Mouse (Mus musculus): ENCODE measurements around the gene Pde1c. TPM values are rescaled to one million over a fixed set of nuclear protein-coding genes. Genes with fewer than 3 reads are reported as not detected.

Gene Pde1c
- polyA plus RNA-seq, 1 experiment from 2014 or later = 13.9 TPM

GRCm38 (mm10) chr6:56168736-56169135 lies 400.2 kb downstream of the Pde1c start:
- Histone ChIP-seq H3K4me2 (ENCODE audit: low read length) (no peak overlapping the region), H3K4me3 (replicated peaks; ENCODE audit: low read depth, low read length) (no peak overlapping the region), H3K27ac (replicated peaks; ENCODE audit: low read depth, low read length) (no peak overlapping the region), H3K9ac (replicated peaks; ENCODE audit: low read length) (no peak overlapping the region), H3K36me3 (ENCODE audit: control insufficient read depth, insufficient read depth, low read length) (no peaks in the 10 kb centered on the region), H3K4me1 (ENCODE audit: control insufficient read depth, insufficient read depth, low read length) (no peaks in the 10 kb centered on the region), H3K27me3 (ENCODE audit: control insufficient read depth, insufficient read depth, low read length) (no peaks in the 10 kb centered on the region), H3K9me3 (ENCODE audit: control insufficient read depth, low read length) (no peaks in the 10 kb centered on the region)
- no peak for DNase-seq
- 89% methylated on average over 2 of the region's 2 CpGs for WGBS
- no peak for ATAC-seq (ENCODE audit: low FRiP score, low TSS enrichment)

GRCm38 (mm10) chr6:56158217-56158616 lies 410.7 kb downstream of the Pde1c start:
- 93% methylated on average over 1 of the region's 1 CpGs for WGBS
- DNase-seq (no peak), ATAC-seq (ENCODE audit: low FRiP score, low TSS enrichment) (no peak)
- H3K4me1 ChIP-seq (ENCODE audit: control insufficient read depth, insufficient read depth, low read length) = no peaks in the 10 kb centered on the region
- H3K27ac ChIP-seq (replicated peaks; ENCODE audit: low read depth, low read length) = no peak overlapping the region
- H3K4me3 ChIP-seq (replicated peaks; ENCODE audit: low read depth, low read length) = no peak overlapping the region
- H3K27me3 ChIP-seq (ENCODE audit: control insufficient read depth, insufficient read depth, low read length) = no peaks in the 10 kb centered on the region
- no peaks in the 10 kb centered on the region for H3K36me3 ChIP-seq (ENCODE audit: control insufficient read depth, insufficient read depth, low read length)
- no peaks in the 10 kb centered on the region for H3K9me3 ChIP-seq (ENCODE audit: control insufficient read depth, low read length)
- H3K4me2 ChIP-seq (ENCODE audit: low read length) = no peak overlapping the region
- no peak overlapping the region for H3K9ac ChIP-seq (replicated peaks; ENCODE audit: low read length)

DNA sequence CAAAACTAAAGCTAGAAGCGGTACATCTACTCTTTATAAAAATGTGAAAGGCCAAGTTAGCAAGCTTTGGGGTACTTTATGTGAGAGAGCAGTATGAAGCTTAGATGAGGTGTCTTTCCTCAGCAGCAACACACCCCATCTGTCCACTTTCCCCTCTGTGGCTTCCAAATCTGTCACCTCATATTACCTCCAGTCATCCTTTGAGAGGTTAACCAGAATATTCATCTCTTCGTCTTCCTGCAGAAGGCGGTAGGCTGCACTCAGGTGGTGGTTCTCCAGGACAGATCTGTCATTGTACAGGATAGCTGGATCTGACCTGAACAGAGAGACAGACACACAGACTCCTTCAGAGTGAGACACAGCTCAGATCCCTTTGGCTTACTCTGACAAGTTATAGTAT lies 412.1 kb downstream of the Pde1c start:
- no peak overlapping the region for H3K4me2 ChIP-seq (ENCODE audit: low read length)
- H3K9ac ChIP-seq (replicated peaks; ENCODE audit: low read length) = no peak overlapping the region
- H3K27ac ChIP-seq (replicated peaks; ENCODE audit: low read depth, low read length) = no peak overlapping the region
- no peaks in the 10 kb centered on the region for H3K36me3 ChIP-seq (ENCODE audit: control insufficient read depth, insufficient read depth, low read length)
- no peak overlapping the region for H3K4me3 ChIP-seq (replicated peaks; ENCODE audit: low read depth, low read length)
- ATAC-seq (ENCODE audit: low FRiP score, low TSS enrichment) (no peak), DNase-seq (no peak)
- H3K9me3 ChIP-seq (ENCODE audit: control insufficient read depth, low read length) = no peaks in the 10 kb centered on the region
- WGBS = 91% methylated on average over 3 of the region's 3 CpGs
- no peaks in the 10 kb centered on the region for H3K4me1 ChIP-seq (ENCODE audit: control insufficient read depth, insufficient read depth, low read length)
- no peaks in the 10 kb centered on the region for H3K27me3 ChIP-seq (ENCODE audit: control insufficient read depth, insufficient read depth, low read length)

- 81% methylated on average over 3 of the region's 3 CpGs for WGBS
- no peaks in the 10 kb centered on the region for H3K9me3 ChIP-seq (ENCODE audit: control insufficient read depth, low read length)
- no peaks in the 10 kb centered on the region for H3K27me3 ChIP-seq (ENCODE audit: control insufficient read depth, insufficient read depth, low read length)
- no peak overlapping the region for H3K4me2 ChIP-seq (ENCODE audit: low read length)
- DNase-seq = no peak
- no peaks in the 10 kb centered on the region for H3K36me3 ChIP-seq (ENCODE audit: control insufficient read depth, insufficient read depth, low read length)
- ATAC-seq (ENCODE audit: low FRiP score, low TSS enrichment) = no peak
- H3K9ac ChIP-seq (replicated peaks; ENCODE audit: low read length) = no peak overlapping the region
- H3K27ac ChIP-seq (replicated peaks; ENCODE audit: low read depth, low read length) = no peak overlapping the region
- no peak overlapping the region for H3K4me3 ChIP-seq (replicated peaks; ENCODE audit: low read depth, low read length)
- H3K4me1 ChIP-seq (ENCODE audit: control insufficient read depth, insufficient read depth, low read length) = no peaks in the 10 kb centered on the region
Measured at GRCm38 (mm10) chr6:56130493-56131159, 438.3 kb downstream of the Pde1c start.

GRCm38 (mm10) chr6:56099520-56100101 lies 469.3 kb downstream of the Pde1c start:
- no peak for ATAC-seq (ENCODE audit: low FRiP score, low TSS enrichment)
- Histone ChIP-seq H3K4me2 (ENCODE audit: low read length) (no peak overlapping the region), H3K27me3 (ENCODE audit: control insufficient read depth, insufficient read depth, low read length) (no peaks in the 10 kb centered on the region), H3K9ac (replicated peaks; ENCODE audit: low read length) (no peak overlapping the region), H3K27ac (replicated peaks; ENCODE audit: low read depth, low read length) (no peak overlapping the region), H3K4me1 (ENCODE audit: control insufficient read depth, insufficient read depth, low read length) (no peaks in the 10 kb centered on the region), H3K4me3 (replicated peaks; ENCODE audit: low read depth, low read length) (no peak overlapping the region), H3K9me3 (ENCODE audit: control insufficient read depth, low read length) (peaks cover 7% of the 10 kb centered on the region; the same call in 1 of the 2 replicates), H3K36me3 (ENCODE audit: control insufficient read depth, insufficient read depth, low read length) (no peaks in the 10 kb centered on the region)
- 95% methylated on average over 2 of the region's 2 CpGs for WGBS
- no peak for DNase-seq

- peak; percentile 6 for DNase-seq
- WGBS = 65% methylated on average over 5 of the region's 5 CpGs
- Histone ChIP-seq H3K36me3 (ENCODE audit: control insufficient read depth, insufficient read depth, low read length) (no peaks in the 10 kb centered on the region), H3K4me1 (ENCODE audit: control insufficient read depth, insufficient read depth, low read length) (no peaks in the 10 kb centered on the region), H3K9me3 (ENCODE audit: control insufficient read depth, low read length) (peaks cover 7% of the 10 kb centered on the region; the same call in 1 of the 2 replicates), H3K27ac (replicated peaks; ENCODE audit: low read depth, low read length) (no peak overlapping the region), H3K4me3 (replicated peaks; ENCODE audit: low read depth, low read length) (no peak overlapping the region), H3K9ac (replicated peaks; ENCODE audit: low read length) (no peak overlapping the region), H3K27me3 (ENCODE audit: control insufficient read depth, insufficient read depth, low read length) (no peaks in the 10 kb centered on the region), H3K4me2 (ENCODE audit: low read length) (no peak overlapping the region)
- no peak for ATAC-seq (ENCODE audit: low FRiP score, low TSS enrichment)
Measured at GRCm38 (mm10) chr6:56098427-56098826, 470.5 kb downstream of the Pde1c start.

- no peak for ATAC-seq (ENCODE audit: low FRiP score, low TSS enrichment)
- 23% methylated on average over 4 of the region's 4 CpGs for WGBS
Measured at GRCm38 (mm10) chr6:56076378-56076805, 492.5 kb downstream of the Pde1c start.

DNA sequence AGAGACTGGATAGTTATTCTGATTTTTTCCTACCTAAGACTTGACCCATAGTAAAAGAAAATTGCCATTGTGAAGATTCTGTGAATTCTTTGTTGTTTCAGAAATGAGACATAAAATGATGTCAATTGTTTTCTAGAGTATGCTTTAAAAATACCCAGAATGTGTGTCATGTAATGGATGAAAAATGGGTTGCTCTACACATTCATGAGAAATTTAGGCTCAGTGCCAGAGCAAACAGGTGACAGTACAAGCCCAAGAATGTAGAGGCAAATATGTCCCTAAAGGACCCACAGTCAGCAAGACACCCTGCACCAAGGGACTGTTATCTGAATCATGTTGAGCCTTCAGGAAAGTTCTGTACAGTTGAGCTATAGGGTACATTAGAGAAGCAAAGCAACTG lies 500.4 kb downstream of the Pde1c start:
- H3K27ac ChIP-seq (replicated peaks; ENCODE audit: low read depth, low read length) = no peak overlapping the region
- DNase-seq (no peak), ATAC-seq (ENCODE audit: low FRiP score, low TSS enrichment) (no peak)
- no peak overlapping the region for H3K4me2 ChIP-seq (ENCODE audit: low read length)
- H3K4me3 ChIP-seq (replicated peaks; ENCODE audit: low read depth, low read length) = no peak overlapping the region
- H3K36me3 ChIP-seq (ENCODE audit: control insufficient read depth, insufficient read depth, low read length) = no peaks in the 10 kb centered on the region
- H3K27me3 ChIP-seq (ENCODE audit: control insufficient read depth, insufficient read depth, low read length) = no peaks in the 10 kb centered on the region
- H3K9me3 ChIP-seq (ENCODE audit: control insufficient read depth, low read length) = no peaks in the 10 kb centered on the region
- H3K4me1 ChIP-seq (ENCODE audit: control insufficient read depth, insufficient read depth, low read length) = no peaks in the 10 kb centered on the region
- H3K9ac ChIP-seq (replicated peaks; ENCODE audit: low read length) = no peak overlapping the region

More at GRCm38 (mm10) chr6:56076378-56076805, 492.5 kb downstream of the Pde1c start:
- Histone ChIP-seq H3K36me3 (ENCODE audit: control insufficient read depth, insufficient read depth, low read length) (no peaks in the 10 kb centered on the region), H3K4me2 (ENCODE audit: low read length) (no peak overlapping the region), H3K9ac (replicated peaks; ENCODE audit: low read length) (no peak overlapping the region), H3K4me3 (replicated peaks; ENCODE audit: low read depth, low read length) (no peak overlapping the region), H3K4me1 (ENCODE audit: control insufficient read depth, insufficient read depth, low read length) (no peaks in the 10 kb centered on the region), H3K9me3 (ENCODE audit: control insufficient read depth, low read length) (no peaks in the 10 kb centered on the region), H3K27ac (replicated peaks; ENCODE audit: low read depth, low read length) (no peak overlapping the region), H3K27me3 (ENCODE audit: control insufficient read depth, insufficient read depth, low read length) (no peaks in the 10 kb centered on the region)
- DNase-seq = peak; percentile 27
